Mouse (Mus musculus): ENCODE results near the gene Cacna2d3.

The Cacna2d3 gene

DNA sequence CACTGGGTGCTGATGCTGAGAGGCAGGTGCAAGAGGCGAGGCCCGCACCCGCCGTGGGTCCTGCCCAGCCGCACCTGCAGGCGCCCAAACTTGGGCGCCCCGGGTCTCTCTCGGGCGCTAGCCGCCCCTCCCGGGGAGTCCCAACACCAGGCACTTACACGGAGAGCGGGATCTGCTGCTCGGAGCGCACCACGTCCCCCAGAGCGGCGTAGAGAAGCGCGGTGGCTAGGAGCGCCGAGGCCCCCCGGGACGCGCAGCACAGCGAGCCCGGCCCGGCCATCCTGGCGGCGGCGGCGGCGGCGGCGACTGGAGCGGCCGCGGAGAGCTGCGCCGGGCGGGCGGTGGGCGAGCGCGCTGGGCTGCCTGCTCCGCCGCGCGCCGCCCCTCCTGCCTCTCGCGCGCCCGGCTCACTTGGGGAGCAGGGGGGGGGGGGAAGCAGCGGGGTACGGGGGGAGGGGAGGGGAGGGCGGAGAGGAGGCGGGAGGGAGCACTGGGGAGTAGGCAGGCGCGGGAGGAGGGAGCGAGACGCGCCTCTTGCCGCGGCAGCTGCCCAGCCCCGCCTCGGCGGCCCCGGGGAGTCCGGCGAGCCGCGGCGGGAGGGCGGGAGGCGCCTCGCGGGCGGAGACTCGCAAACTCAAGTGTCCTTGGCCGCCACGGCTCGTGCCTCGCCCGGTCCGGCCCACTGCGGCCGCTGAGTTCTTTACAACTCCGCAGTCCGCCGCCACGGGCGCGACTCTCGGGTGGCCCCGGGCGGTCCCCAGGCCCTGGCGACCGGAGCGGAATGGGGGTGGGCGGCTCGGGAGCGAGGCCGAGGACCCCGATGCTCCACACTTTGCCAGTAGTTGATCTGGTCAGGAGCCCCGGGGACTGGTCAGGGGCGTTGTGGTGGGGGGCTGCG, at the start of gene Cacna2d3:
Cacna2d3 (minus strand) TSS at position 377 of the 898 bp plus-strand sequence.
- peak; percentile 51 to 52 for DNase-seq (ENCODE audit: low spot score in 2 of 2)

- peak in 1 of 2 experiments; percentile 55 for DNase-seq (ENCODE audit: low spot score in 2 of 2)
These were observed 47.8 kb upstream of the Cacna2d3 start for GRCm38 (mm10) chr14:29769486-29769885.

- peak; percentile 21 to 49 for DNase-seq (ENCODE audit: low spot score in 2 of 2)
These were observed 31.2 kb upstream of the Cacna2d3 start for GRCm38 (mm10) chr14:29752876-29753275.

DNA sequence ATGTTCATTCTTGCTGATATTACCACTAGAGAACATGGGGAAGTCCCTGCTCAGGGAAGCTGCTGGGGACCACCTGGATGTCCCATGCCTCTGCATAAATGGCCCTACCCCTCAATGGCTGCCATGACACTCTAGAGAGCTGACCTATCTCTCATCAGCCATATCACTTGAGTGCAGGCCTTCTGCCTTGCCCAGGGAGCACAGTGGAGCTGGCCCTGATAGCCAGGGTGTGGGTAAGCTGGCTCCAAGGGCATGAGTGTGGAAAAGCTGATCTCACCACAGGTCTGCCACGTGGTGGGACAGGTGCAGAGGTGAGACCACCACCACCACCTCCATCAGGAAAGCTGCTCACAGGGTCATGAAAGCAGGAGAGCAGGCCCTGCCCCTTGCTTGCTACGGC, 17.1 kb upstream of the Cacna2d3 start:
- DNase-seq (ENCODE audit: low spot score in 2 of 2), result no peak

DNA sequence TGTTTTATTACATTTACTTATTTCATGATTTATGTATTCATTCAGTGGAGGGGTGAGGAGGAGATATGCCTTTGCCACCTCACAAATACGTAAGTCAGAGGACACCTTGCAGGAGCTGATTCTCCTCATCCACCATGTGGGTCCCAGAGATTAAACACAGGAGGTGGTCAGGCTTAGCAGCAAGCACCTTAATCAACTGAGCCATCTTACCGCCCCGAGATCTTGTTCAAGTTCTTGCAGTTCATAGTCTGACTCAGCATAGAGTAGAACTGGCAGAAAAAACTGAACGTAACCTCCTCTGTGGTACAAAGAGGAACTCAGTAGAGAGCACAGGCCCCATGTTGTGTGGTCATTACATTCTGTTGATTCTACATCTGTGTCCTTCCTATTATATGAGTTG, 8.6 kb upstream of the Cacna2d3 start:
- DNase-seq (ENCODE audit: low spot score in 2 of 2), result no peak

DNA sequence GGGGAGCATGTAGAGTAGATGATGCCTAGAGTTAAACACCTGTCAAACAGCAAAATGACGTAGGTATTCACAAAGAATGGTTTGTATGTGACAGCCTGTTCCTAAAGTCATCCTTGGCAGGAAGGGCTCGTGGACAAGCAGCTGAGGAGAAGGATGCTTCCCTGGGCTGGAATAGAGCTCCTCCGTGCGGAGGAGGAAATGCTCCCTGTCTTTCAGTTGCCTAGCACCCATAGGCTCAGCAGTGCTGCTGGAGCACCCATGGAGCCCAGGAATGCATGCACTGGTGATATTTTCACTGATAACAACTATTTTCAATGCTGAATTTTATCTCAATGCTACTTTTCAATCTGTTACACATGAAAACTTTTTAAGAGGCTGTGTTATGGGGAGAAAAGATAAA, 7.3 kb upstream of the Cacna2d3 start:
- DNase-seq (ENCODE audit: low spot score in 2 of 2), result no peak

DNA sequence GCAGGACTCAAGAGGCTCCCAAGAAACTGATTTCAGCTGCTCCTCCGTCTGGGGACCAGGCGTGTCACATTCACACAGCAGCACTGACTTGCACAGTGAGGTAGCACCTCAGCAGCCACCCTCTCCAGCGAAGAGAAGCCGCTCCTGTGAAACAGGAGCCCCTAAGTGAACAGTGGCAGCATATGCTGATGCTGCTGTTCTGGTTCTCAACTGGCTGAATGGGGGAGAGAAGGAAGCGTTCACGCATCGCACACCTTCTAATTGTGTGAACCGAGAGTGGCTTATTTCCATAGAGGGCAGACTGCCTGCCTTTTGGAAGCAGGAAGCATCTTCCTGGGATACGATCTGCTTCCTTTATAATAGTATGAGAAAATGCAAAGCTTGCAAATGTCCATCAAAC, 5.9 kb upstream of the Cacna2d3 start:
- no peak for DNase-seq (ENCODE audit: low spot score in 2 of 2)

DNA sequence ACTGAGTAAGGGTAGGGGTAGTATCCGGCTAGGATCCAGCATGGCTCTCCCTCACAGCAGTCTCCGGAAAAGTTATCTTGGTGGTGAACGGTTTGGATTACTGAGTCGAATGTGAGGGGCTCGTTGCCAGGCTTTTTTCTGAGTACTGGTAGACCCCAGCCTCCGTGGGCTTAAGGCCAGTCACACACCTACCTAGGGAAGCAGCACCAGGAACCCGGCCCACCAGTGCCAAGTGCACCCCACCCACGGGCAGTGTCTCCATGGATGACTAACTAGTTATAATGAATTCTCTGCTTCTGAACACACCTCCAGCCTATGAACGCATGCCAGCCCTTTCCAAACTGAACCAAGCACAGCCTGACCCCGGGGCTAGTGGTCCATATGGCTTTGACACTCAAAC, 1.6 kb upstream of the Cacna2d3 start:
- DNase-seq (ENCODE audit: low spot score in 2 of 2), result peak; percentile 42 to 57

DNA sequence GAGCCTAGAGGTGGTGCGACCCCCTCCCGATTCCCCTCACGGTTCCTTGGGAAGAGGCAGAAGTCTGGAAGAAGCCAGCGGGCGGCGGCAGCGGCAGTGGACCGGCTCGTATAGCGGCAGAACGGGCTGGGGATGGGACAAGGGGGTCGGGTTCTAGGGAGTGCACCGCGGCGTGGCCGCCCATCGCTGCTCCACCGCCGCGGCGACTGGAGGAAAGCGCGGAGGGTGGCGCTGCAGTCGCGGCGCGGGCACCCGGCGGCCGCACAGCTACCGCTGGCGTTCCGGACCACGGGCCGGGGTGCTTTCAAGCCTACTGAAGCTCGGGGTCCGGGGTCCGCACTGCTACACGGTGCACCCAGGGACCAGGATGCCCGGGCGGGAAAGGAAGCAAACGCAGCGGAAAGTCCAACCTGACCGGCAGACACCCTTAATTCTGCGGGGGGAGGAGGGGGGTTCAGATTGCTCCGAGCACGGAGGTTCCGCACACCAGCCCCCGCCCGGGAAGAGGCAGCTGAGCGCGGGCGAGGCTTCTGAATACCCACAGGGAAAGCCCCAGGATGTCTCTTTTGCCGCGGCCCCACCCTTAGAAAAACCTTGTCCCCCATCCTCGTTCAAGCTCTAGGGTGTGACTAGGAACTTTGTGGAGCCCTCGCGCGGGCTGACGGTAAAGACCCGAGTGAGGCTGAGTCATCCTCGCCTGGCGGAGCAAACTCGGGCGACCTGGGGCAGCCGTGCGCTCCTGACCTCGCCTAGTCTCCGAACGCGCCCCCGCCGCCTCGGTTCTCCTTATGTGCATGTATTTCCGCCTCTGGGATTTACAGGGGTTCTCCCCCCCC, 940 bp upstream of the Cacna2d3 start:
- peak; percentile 56 to 60 for DNase-seq (ENCODE audit: low spot score in 2 of 2)

GRCm38 (mm10) chr14:29721131-29721487, 555 bp downstream of the Cacna2d3 start:
- DNase-seq (ENCODE audit: low spot score in 2 of 2), result no peak

DNA sequence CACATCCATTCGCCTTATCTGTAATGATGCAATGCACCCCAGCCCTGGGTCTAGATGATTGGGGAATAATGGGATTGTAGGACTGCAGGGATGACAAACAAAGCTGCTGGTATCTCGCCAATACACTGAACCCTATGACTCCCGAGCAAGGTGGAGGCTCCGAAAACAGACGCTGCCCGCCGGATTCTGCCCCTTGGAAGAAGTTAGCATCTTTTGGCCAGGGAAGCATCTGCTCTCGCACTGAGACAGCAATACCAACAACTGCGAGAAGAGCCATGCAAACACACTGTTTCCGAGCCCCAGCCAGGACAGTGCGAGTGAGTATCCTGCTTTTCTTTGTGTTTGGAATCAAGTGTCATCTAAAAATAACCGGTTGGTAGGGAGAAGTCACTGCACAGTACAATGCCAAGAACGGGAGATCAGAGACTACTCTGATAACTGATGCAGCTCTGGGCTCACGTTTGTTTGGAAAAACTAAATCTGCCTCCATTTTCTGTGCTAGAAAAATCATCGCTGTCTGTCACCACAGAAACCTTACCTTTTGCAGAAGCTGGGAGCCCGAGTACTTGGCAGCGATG, 1.2 kb downstream of the Cacna2d3 start:
- DNase-seq (ENCODE audit: low spot score in 2 of 2), result no peak

GRCm38 (mm10) chr14:29712621-29713020, 9.0 kb downstream of the Cacna2d3 start:
- no peak for DNase-seq (ENCODE audit: low spot score in 2 of 2)

DNA sequence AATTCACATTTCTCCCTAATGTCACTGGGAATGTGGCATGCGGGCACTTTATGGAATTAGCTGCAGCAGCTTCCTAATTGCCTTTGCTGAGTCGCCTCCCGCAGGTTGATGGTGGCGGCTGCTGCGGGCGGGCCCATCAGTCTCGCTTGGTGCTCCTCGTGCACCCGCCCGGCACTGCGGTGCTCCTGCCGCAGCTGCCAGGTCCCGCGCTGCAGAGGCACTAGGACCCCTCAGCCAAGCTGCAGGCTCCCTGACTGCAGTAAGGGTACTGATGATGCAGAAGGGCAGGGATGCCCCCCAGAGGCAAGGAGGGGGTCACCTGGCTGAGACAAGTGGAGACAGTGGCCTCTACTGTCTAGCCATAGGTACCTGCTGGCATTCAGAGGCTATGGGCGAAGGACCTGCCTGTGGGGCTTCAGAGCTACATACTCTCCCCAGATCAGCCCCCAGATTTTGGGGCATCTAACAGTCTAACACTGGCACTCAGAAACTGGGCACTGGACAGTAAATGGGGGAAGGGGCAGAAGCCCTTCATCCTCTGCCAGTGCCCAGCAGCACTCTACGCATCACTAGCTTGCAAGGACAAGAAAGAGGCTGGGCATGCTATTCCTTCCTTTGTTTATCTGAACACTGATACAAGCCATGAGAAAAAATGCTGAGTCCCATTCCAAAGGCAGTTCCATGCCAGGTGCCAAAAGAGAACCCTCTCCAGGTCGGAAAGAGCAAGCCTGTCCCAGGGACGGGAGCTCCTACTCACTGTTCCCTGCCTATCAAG, 13.9 kb downstream of the Cacna2d3 start:
- no peak for DNase-seq (ENCODE audit: low spot score in 2 of 2)

DNA sequence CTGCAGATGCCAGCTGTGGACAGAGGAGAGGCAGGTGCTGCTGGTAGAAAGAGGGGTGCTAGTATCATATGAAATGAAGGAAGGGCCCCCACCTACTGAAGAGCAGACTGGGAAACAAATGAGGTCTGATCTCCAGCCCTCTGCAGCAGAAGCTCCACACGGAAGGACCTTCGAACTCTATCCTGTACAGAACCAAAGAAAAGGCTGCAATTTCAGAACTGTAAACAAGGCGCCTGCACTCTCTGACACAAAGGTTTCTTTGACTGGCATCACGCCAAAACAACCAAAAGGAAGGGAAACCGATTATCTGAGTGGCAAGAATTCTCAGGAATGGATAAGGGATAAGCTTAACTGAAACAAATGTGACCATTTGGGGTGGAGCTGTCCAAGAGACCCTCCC, 18.9 kb downstream of the Cacna2d3 start:
- DNase-seq (ENCODE audit: low spot score in 2 of 2), result no peak

GRCm38 (mm10) chr14:29696131-29696530, 25.5 kb downstream of the Cacna2d3 start:
- peak; percentile 49 to 72 for DNase-seq (ENCODE audit: low spot score in 2 of 2)

- DNase-seq (ENCODE audit: low spot score in 2 of 2), result no peak
These were observed 49.1 kb downstream of the Cacna2d3 start for GRCm38 (mm10) chr14:29672436-29673050.

GRCm38 (mm10) chr14:29669826-29670225, 51.8 kb downstream of the Cacna2d3 start:
- peak in 1 of 2 experiments; percentile 30 for DNase-seq (ENCODE audit: low spot score in 2 of 2)

- DNase-seq (ENCODE audit: low spot score in 2 of 2), result no peak
These were observed 64.7 kb downstream of the Cacna2d3 start for GRCm38 (mm10) chr14:29657006-29657405.

- DNase-seq (ENCODE audit: low spot score in 2 of 2), result peak; percentile 37 to 40
These were observed 71.1 kb downstream of the Cacna2d3 start for GRCm38 (mm10) chr14:29650591-29650990.

DNA sequence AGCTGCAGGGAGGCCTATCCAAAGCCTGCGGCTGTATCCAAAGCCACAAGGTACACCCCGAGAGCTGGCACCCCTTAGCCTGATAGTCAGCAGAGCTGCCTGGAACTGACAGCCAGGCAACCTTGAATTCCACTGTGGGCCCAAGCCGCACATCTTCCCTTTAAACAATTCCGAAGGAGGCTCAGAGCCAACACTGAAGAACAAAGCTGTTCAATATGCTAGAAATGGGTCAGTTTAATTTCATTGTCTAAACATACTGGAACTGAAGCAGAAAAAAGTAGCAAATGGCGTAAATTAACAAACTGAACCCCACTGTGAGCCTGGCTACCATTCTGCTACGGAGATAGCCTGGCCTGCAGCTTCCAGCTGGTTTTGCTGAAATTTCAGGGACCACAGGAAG, 72.9 kb downstream of the Cacna2d3 start:
- no peak for DNase-seq (ENCODE audit: low spot score in 2 of 2)

DNA sequence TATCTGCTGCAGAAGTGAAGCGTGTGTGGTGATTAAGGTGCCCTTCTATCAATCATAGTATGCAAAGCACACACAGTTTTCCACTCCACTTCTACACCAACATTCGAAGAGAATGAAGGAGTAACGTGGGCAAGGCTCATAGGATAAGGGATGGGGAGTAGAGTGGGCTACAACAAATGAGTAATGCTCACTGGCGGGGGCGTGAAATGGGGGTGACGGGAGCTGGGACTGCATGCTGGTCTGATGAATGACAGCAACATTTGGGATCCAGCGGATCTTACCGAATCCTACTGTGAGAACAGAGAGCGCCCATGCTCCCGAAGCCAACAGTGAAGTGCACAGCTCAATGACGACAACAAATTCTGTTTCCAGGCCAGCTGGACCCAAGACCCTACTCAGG, 76.2 kb downstream of the Cacna2d3 start:
- peak in 1 of 2 experiments; percentile 24 for DNase-seq (ENCODE audit: low spot score in 2 of 2)

All from frontal cortex, postnatal 36 days (tissue).